Mouse (Mus musculus) layer of hippocampus, postnatal 36 days (tissue): ENCODE results near the gene Gm20458. TPM values are rescaled to one million over a fixed set of nuclear protein-coding genes. Genes with fewer than 3 reads are reported as not detected.

ENCODE experiments used
- total RNA-seq, 2 experiments: library from RNA; stranded (reverse); gene quantifications; 2 replicates each; pipeline ENCODE4 v1.2.3; 2021

Gene Gm20458
- total RNA-seq, 2 experiments from 2014 or later = 7.0 to 13.3 TPM

Other genes with a start within 250 kb of the Gm20458 start
- gene Wfdc15b, start 239.3 kb upstream of the Gm20458 start, total RNA-seq = not detected
- not detected for gene Svs2, start 222.5 kb upstream of the Gm20458 start, total RNA-seq
- not detected for gene Svs3b, start 204.3 kb upstream of the Gm20458 start, total RNA-seq
- gene Svs4, start 182.5 kb upstream of the Gm20458 start, total RNA-seq = not detected
- not detected for gene Svs3a, start 171.7 kb upstream of the Gm20458 start, total RNA-seq
- gene Svs6, start 144.2 kb upstream of the Gm20458 start, total RNA-seq = not detected
- gene Svs5, start 128.2 kb upstream of the Gm20458 start, total RNA-seq = not detected
- 1 to 10 TPM in 1 of 2 experiments, under 1 TPM in 1; 0.85 to 1.4 TPM for gene Slpi, start 71.9 kb upstream of the Gm20458 start, total RNA-seq
- under 1 TPM; 0.35 to 0.46 TPM for gene Rbpjl, start 57.8 kb upstream of the Gm20458 start, total RNA-seq
- gene Matn4, start 55.8 kb upstream of the Gm20458 start, total RNA-seq = 10 to 100 TPM; 13.0 to 13.4 TPM
- 100 to 1,000 TPM; 102 to 129 TPM for gene Sdc4, start 17.1 kb upstream of the Gm20458 start, total RNA-seq
- gene Sys1, start 4.0 kb upstream of the Gm20458 start, total RNA-seq = 10 to 100 TPM; 37.7 to 42.3 TPM
- not detected for gene Trp53tg5, start 12.8 kb downstream of the Gm20458 start, total RNA-seq
- 100 to 1,000 TPM; 108 to 110 TPM for gene Dbndd2, start 25.1 kb downstream of the Gm20458 start, total RNA-seq
- gene Pigt, start 36.6 kb downstream of the Gm20458 start, total RNA-seq = 10 to 100 TPM; 76.6 to 84.5 TPM
- gene Wfdc2, start 101.4 kb downstream of the Gm20458 start, total RNA-seq = not detected
- not detected for gene Spint3, start 112.5 kb downstream of the Gm20458 start, total RNA-seq
- not detected for gene Wfdc6a, start 124.5 kb downstream of the Gm20458 start, total RNA-seq
- gene Eppin, start 132.6 kb downstream of the Gm20458 start, total RNA-seq = not detected
- gene Wfdc6b, start 152.6 kb downstream of the Gm20458 start, total RNA-seq = not detected
- gene Wfdc8, start 152.7 kb downstream of the Gm20458 start, total RNA-seq = not detected
- gene Wfdc16, start 177.8 kb downstream of the Gm20458 start, total RNA-seq = not detected
- gene Wfdc10, start 195.1 kb downstream of the Gm20458 start, total RNA-seq = not detected
- gene Wfdc9, start 195.6 kb downstream of the Gm20458 start, total RNA-seq = not detected
- gene Wfdc11, start 213.1 kb downstream of the Gm20458 start, total RNA-seq = not detected
- not detected for gene Wfdc13, start 224.1 kb downstream of the Gm20458 start, total RNA-seq
- not detected for gene Spint4, start 237.5 kb downstream of the Gm20458 start, total RNA-seq